Mouse (Mus musculus): Measurements from ENCODE around the gene Ptprn2. TPM values are rescaled to one million over a fixed set of nuclear protein-coding genes. Genes with fewer than 3 reads are reported as not detected.

Ptprn2 gene
- 0.13 TPM in 1 of 2 replicates, not detected in the other for polyA plus RNA-seq (2015; fragmentation: Nextera tagmentation; extraction: Ambion mirVana)

GRCm38 (mm10) chr12:116485591-116486403, at the start of gene Ptprn2:
Ptprn2 (plus strand) TSS chr12:116485720.

MicroRNAs encoded within 50 kb of the gene (microRNA counts, 519-probe panel; counts per million panel counts)
- microRNA mmu-miR-153 = 1,638 counts per million, percentile 16 among the panel's probes with 10 or more counts

Small RNA genes within 50 kb of the gene (microRNA-seq; reads per million reads assigned to microRNA genes)
- 6.5 reads per million, percentile 15 among the genes with 10 or more reads in this experiment for gene Mir153

Other genes starting within 250 kb of the Ptprn2 start
- gene Wdr60, start 222.7 kb upstream of the Ptprn2 start, polyA plus RNA-seq (2015; fragmentation: Nextera tagmentation; extraction: Ambion mirVana) = 7.3 and 8.9 TPM in 2 replicates
- not detected in 2 replicates for gene Gm11027, start 210.3 kb upstream of the Ptprn2 start, polyA plus RNA-seq (2015; fragmentation: Nextera tagmentation; extraction: Ambion mirVana)
- gene Esyt2, start 204.5 kb upstream of the Ptprn2 start, polyA plus RNA-seq (2015; fragmentation: Nextera tagmentation; extraction: Ambion mirVana) = 25.9 and 30.2 TPM in 2 replicates
- gene Ncapg2, start 80.3 kb upstream of the Ptprn2 start, polyA plus RNA-seq (2015; fragmentation: Nextera tagmentation; extraction: Ambion mirVana) = 6.6 and 11.1 TPM in 2 replicates